Mouse (Mus musculus): ENCODE measurements at regions not wholly inside any gene's neighbourhood (a gene's known extent, or its start where the extent isn't known, plus 50 kb on each side); places are given as distances from the start of the nearest gene placed in this dataset.
A peak's percentile ranks its signal among the peaks of the same experiment; 100 is the strongest.

DNA sequence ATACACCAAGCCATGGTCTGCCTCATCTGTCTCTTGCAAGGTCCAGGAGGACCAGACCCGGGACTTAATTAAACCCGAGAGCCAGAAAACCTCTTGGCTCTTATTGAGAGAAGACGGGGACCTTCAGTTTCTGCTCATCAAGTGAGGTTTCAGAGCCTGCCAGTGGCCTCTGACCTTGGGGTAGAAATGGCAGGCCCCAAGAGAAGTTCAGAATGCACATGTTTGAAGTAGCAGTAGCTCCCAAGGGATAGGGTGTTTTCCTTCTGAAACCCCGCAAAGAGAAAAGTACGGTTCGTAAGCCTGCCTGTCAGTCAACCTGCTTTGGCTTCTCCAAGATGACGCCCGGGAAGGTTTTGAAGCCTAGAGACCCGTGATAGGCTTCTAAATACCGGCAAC is 93.7 kb upstream of the Gpr12 start:
- no peaks in the 10 kb centered on the region for H3K9me3 ChIP-seq (replicated peaks; ENCODE audit: insufficient read depth, low read length)
- no peak overlapping the region for H3K9ac ChIP-seq (ENCODE audit: control insufficient read depth, low read depth, low read length, poor library complexity, severe bottlenecking)
- no peaks in the 10 kb centered on the region for H3K27me3 ChIP-seq (ENCODE audit: control insufficient read depth in 1 of 2, insufficient read depth in 2 of 2, low read length in 2 of 2)
- peaks cover 0 to 7% of the 10 kb centered on the region in 2 experiments; a peak in 2 of 4 replicates for H3K36me3 ChIP-seq (ENCODE audit: control insufficient read depth in 1 of 2, insufficient read depth in 2 of 2, low read length in 2 of 2)
- peaks cover 4 to 12% of the 10 kb centered on the region in 2 experiments; a peak in 3 of 4 replicates for H3K4me1 ChIP-seq (ENCODE audit: control insufficient read depth in 1 of 2, insufficient read depth in 2 of 2, low read length in 2 of 2)
- DNase-seq (ENCODE audit: low read depth, low spot score) = no peak
- no peak overlapping the region for H3K27ac ChIP-seq (ENCODE audit: control insufficient read depth, low read depth, low read length)
- no peaks in the 10 kb centered on the region for H3K79me2 ChIP-seq (ENCODE audit: control insufficient read depth, insufficient read depth, low read length, poor library complexity)
- H3K4me3 ChIP-seq (ENCODE audit: control insufficient read depth in 1 of 2, insufficient read depth in 1 of 2, low read depth in 2 of 2, low read length in 2 of 2) = no peak overlapping the region
- TF ChIP-seq POLR2AphosphoS2 (IDR thresholded peaks at IDR 0.05; ENCODE audit: low read length) = no peak
- TF ChIP-seq TAL1 (IDR thresholded peaks at IDR 0.05; ENCODE audit: low read length) = no peak
- no peak for TF ChIP-seq SMC3 (IDR thresholded peaks at IDR 0.05; ENCODE audit: low read depth, low read length)
- TF ChIP-seq SIN3A (IDR thresholded peaks at IDR 0.05; ENCODE audit: low read length) = no peak
- no peak for TF ChIP-seq RAD21 (IDR thresholded peaks at IDR 0.05; ENCODE audit: low read depth, low read length)
- TF ChIP-seq ZMIZ1 (IDR thresholded peaks at IDR 0.05; ENCODE audit: low read depth, low read length) = no peak
- TF ChIP-seq MYC (IDR thresholded peaks at IDR 0.05; ENCODE audit: low read depth, low read length) = no peak
- TF ChIP-seq EP300 (IDR thresholded peaks at IDR 0.05; ENCODE audit: low read depth in 1 of 2, low read length in 2 of 2) = no peak
- no peak for TF ChIP-seq TBP (IDR thresholded peaks at IDR 0.05; ENCODE audit: low read depth, low read length)
- TF ChIP-seq MAZ (IDR thresholded peaks at IDR 0.05; ENCODE audit: low read depth, low read length) = no peak
- no peak for TF ChIP-seq GABPA (IDR thresholded peaks at IDR 0.05; ENCODE audit: low read depth, low read length)
- TF ChIP-seq UBTF (IDR thresholded peaks at IDR 0.05; ENCODE audit: borderline replicate concordance, insufficient read depth, low read depth, low read length) = no peak
- TF ChIP-seq BHLHE40 (IDR thresholded peaks at IDR 0.05; ENCODE audit: borderline replicate concordance, low read depth, low read length) = no peak
- TF ChIP-seq ELF1 (IDR thresholded peaks at IDR 0.05; ENCODE audit: low read depth, low read length) = no peak
- TF ChIP-seq MXI1 (IDR thresholded peaks at IDR 0.05; ENCODE audit: low read depth, low read length) = no peak
- TF ChIP-seq MEF2A (IDR thresholded peaks at IDR 0.05; ENCODE audit: extremely low read depth, insufficient replicate concordance, low read depth, low read length, poor library complexity, severe bottlenecking) = no peak

DNA sequence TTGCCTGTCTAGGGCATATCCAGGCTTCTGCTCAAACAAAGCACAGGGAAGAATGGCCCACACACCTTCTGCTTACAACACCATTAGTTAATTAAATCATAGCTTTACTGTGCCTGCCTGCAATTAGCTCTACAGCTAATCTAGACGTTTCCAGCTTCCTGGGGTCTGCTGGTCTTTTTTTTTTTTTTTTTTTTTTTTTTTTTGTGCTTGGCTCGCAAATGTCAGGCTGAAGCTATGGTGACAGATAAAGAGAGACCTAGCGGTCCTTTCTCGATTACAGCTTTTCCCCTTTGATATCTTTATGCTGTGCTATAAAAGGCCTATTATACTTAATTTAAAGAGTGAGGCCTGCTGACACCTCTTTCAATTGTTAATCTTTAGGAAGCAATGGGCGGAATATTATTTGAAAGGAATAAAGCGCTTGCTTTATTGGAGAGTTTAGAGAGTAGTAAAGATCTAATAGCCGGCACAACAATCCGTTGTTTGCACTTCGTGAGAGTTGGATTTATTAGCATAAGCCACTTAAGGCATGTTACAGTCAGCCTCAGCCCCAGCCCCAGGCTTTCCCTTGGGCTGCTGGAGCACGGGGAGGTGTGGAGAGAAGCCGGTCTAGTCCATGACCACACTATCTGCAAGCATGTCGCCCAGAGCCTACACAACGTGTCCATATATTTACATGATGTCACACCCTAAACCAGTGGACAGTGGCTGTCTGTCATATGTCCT is 93.2 kb upstream of the Gpr12 start:
- Histone ChIP-seq H3K79me2 (ENCODE audit: control insufficient read depth, insufficient read depth, low read length, poor library complexity) (no peaks in the 10 kb centered on the region), H3K36me3 (ENCODE audit: control insufficient read depth in 1 of 2, insufficient read depth in 2 of 2, low read length in 2 of 2) (peaks cover 0 to 7% of the 10 kb centered on the region in 2 experiments; a peak in 2 of 4 replicates), H3K9me3 (replicated peaks; ENCODE audit: insufficient read depth, low read length) (no peaks in the 10 kb centered on the region), H3K27ac (ENCODE audit: control insufficient read depth, low read depth, low read length) (no peak overlapping the region), H3K4me1 (ENCODE audit: control insufficient read depth in 1 of 2, insufficient read depth in 2 of 2, low read length in 2 of 2) (peaks cover 4 to 12% of the 10 kb centered on the region in 2 experiments; a peak in 3 of 4 replicates), H3K27me3 (ENCODE audit: control insufficient read depth in 1 of 2, insufficient read depth in 2 of 2, low read length in 2 of 2) (no peaks in the 10 kb centered on the region), H3K9ac (ENCODE audit: control insufficient read depth, low read depth, low read length, poor library complexity, severe bottlenecking) (no peak overlapping the region), H3K4me3 (ENCODE audit: control insufficient read depth in 1 of 2, insufficient read depth in 1 of 2, low read depth in 2 of 2, low read length in 2 of 2) (no peak overlapping the region)
- peak; percentile 63 for DNase-seq (ENCODE audit: low read depth, low spot score)
- TF ChIP-seq POLR2AphosphoS2 (IDR thresholded peaks at IDR 0.05; ENCODE audit: low read length) (no peak), TCF12 (IDR thresholded peaks at IDR 0.05; ENCODE audit: low read depth, low read length) (peak; percentile 57), EP300 (IDR thresholded peaks at IDR 0.05; ENCODE audit: low read depth in 1 of 2, low read length in 2 of 2) (peak; percentile 44 to 65; a peak in 3 of 4 replicates), RCOR1 (IDR thresholded peaks at IDR 0.05; ENCODE audit: low read depth, low read length) (peak; percentile 77), MAX (IDR thresholded peaks at IDR 0.05; ENCODE audit: low read length) (no peak), TAL1 (IDR thresholded peaks at IDR 0.05; ENCODE audit: low read length) (peak; percentile 24; the same call in 1 of the 2 replicates), ZC3H11A (IDR thresholded peaks at IDR 0.05; ENCODE audit: low read depth, low read length) (no peak), ZNF384 (IDR thresholded peaks at IDR 0.05; ENCODE audit: low read depth, low read length) (peak; percentile 100), TBP (IDR thresholded peaks at IDR 0.05; ENCODE audit: low read depth, low read length) (0 out of 2 replicates have a peak, but pooled peaks have one; percentile 25), UBTF (IDR thresholded peaks at IDR 0.05; ENCODE audit: borderline replicate concordance, insufficient read depth, low read depth, low read length) (no peak), ETS1 (IDR thresholded peaks at IDR 0.05; ENCODE audit: low read depth, low read length) (0 out of 2 replicates have a peak, but pooled peaks have one; percentile 50), ZMIZ1 (IDR thresholded peaks at IDR 0.05; ENCODE audit: low read depth, low read length) (no peak), GATA1 (IDR thresholded peaks at IDR 0.05; ENCODE audit: low read depth, low read length) (peak; percentile 65; the same call in 1 of the 2 replicates)
